Mouse (Mus musculus) liver, adult 2 months (tissue): ENCODE measurements at regions not wholly inside any gene's neighbourhood (a gene's known extent, or its start where the extent isn't known, plus 50 kb on each side); places are given as distances from the start of the nearest gene placed in this dataset.

ENCODE experiments used
- CTCF ChIP-seq: fragments of 200-500 bp; IDR thresholded peaks from 2 replicates; pipeline ENCODE4 v1.5.1; 2011; ENCODE audit warnings: low read depth, low read length, control low read depth
- POLR2A ChIP-seq: fragments of 200-500 bp; IDR thresholded peaks from 2 replicates; pipeline ENCODE4 v1.6.1; 2011; ENCODE audit warnings: low read length, control low read depth; ENCODE audit not compliant: insufficient read depth; ENCODE audit errors: extremely low read depth

- TF ChIP-seq CTCF, result no peak
- no peak for TF ChIP-seq POLR2A
These were observed 135.8 kb upstream of the Igf1 start for GRCm38 (mm10) chr10:87722244-87722643.
